Mouse (Mus musculus) left cerebral cortex, adult 9 months (tissue): ENCODE results near the gene Rab20.
"Not testable (repeated sequence)": the region's sequence is repeated elsewhere in the genome, so short reads cannot be mapped to it uniquely, and the experiment has no call there.

Experiments
- DNase-seq, 2 experiments: peaks; one replicate each; pipeline ENCODE4 v3.0.0; 2022; ENCODE audit warnings: low spot score in 2 of 2

Gene Rab20

GRCm38 (mm10) chr8:11479591-11479990, 1.1 kb upstream of the Rab20 start:
- DNase-seq: no peak

- no peak for DNase-seq
Observed at GRCm38 (mm10) chr8:11478807-11479527, 457 bp upstream of the Rab20 start.

- DNase-seq: no peak
Observed at GRCm38 (mm10) chr8:11477178-11477553, 1.3 kb downstream of the Rab20 start.

GRCm38 (mm10) chr8:11476338-11477177, 2.0 kb downstream of the Rab20 start:
- no peak for DNase-seq

GRCm38 (mm10) chr8:11475876-11476275, 2.6 kb downstream of the Rab20 start:
- DNase-seq: no peak

GRCm38 (mm10) chr8:11475397-11475796, 3.1 kb downstream of the Rab20 start:
- DNase-seq: no peak

- DNase-seq: no peak
Observed at GRCm38 (mm10) chr8:11473072-11473471, 5.4 kb downstream of the Rab20 start.

GRCm38 (mm10) chr8:11471309-11471708, 7.2 kb downstream of the Rab20 start:
- no peak for DNase-seq

- DNase-seq: no peak
Observed at GRCm38 (mm10) chr8:11470694-11471093, 7.8 kb downstream of the Rab20 start.

- DNase-seq: no peak
Observed at GRCm38 (mm10) chr8:11469095-11469494, 9.4 kb downstream of the Rab20 start.

GRCm38 (mm10) chr8:11466528-11466927, 12.0 kb downstream of the Rab20 start:
- DNase-seq: not testable (repeated sequence)

- no peak for DNase-seq
Observed at GRCm38 (mm10) chr8:11465619-11466018, 12.9 kb downstream of the Rab20 start.

GRCm38 (mm10) chr8:11464707-11464964, 13.9 kb downstream of the Rab20 start:
- no peak for DNase-seq

- no peak for DNase-seq
Observed at GRCm38 (mm10) chr8:11463889-11464706, 14.4 kb downstream of the Rab20 start.

- no peak for DNase-seq
Observed at GRCm38 (mm10) chr8:11463541-11463888, 15.0 kb downstream of the Rab20 start.

GRCm38 (mm10) chr8:11462641-11463040, 15.9 kb downstream of the Rab20 start:
- no peak for DNase-seq

- DNase-seq: no peak
Observed at GRCm38 (mm10) chr8:11461847-11462246, 16.7 kb downstream of the Rab20 start.

- DNase-seq: peak in 1 of 2 experiments; percentile 32
Observed at GRCm38 (mm10) chr8:11460934-11461333, 17.6 kb downstream of the Rab20 start.

GRCm38 (mm10) chr8:11459016-11459415, 19.5 kb downstream of the Rab20 start:
- no peak for DNase-seq

- DNase-seq: no peak
Observed at GRCm38 (mm10) chr8:11457981-11458836, 20.3 kb downstream of the Rab20 start.

- DNase-seq: no peak
Observed at GRCm38 (mm10) chr8:11457278-11457677, 21.2 kb downstream of the Rab20 start.

GRCm38 (mm10) chr8:11454228-11454627, 24.3 kb downstream of the Rab20 start:
- DNase-seq: no peak
